Mouse (Mus musculus): ENCODE data around the gene Spef2. TPM values are rescaled to one million over a fixed set of nuclear protein-coding genes. Genes with fewer than 3 reads are reported as not detected.

Spef2 gene
- polyA plus RNA-seq, 1 experiment from 2014 or later: not detected

- Histone ChIP-seq H3K27me3 (ENCODE audit: control insufficient read depth, insufficient read depth, low read length) (no peaks in the 10 kb centered on the region), H3K36me3 (ENCODE audit: control insufficient read depth, insufficient read depth, low read length) (no peaks in the 10 kb centered on the region), H3K4me3 (ENCODE audit: low read depth, low read length) (no peak overlapping the region), H3K4me2 (replicated peaks; ENCODE audit: low read depth, low read length) (no peak overlapping the region), H3K9me3 (ENCODE audit: control insufficient read depth, low read depth, low read length) (no peaks in the 10 kb centered on the region), H3K27ac (ENCODE audit: low read length) (no peak overlapping the region), H3K9ac (replicated peaks; ENCODE audit: low read depth, low read length) (no peak overlapping the region), H3K4me1 (ENCODE audit: control insufficient read depth, insufficient read depth, low read length) (no peaks in the 10 kb centered on the region)
- ATAC-seq (ENCODE audit: insufficient number of reproducible peaks, insufficient read depth, low FRiP score, low read depth): no peak
- 66% methylated on average over 1 of the region's 1 CpGs for WGBS
Observed at GRCm38 (mm10) chr15:9629660-9630059, 119.0 kb downstream of the Spef2 start.

GRCm38 (mm10) chr15:9624619-9625018 is 124.0 kb downstream of the Spef2 start:
- Histone ChIP-seq H3K4me3 (ENCODE audit: low read depth, low read length) (no peak overlapping the region), H3K9me3 (ENCODE audit: control insufficient read depth, low read depth, low read length) (no peaks in the 10 kb centered on the region), H3K27ac (ENCODE audit: low read length) (no peak overlapping the region), H3K4me2 (replicated peaks; ENCODE audit: low read depth, low read length) (no peak overlapping the region), H3K36me3 (ENCODE audit: control insufficient read depth, insufficient read depth, low read length) (no peaks in the 10 kb centered on the region), H3K27me3 (ENCODE audit: control insufficient read depth, insufficient read depth, low read length) (no peaks in the 10 kb centered on the region), H3K4me1 (ENCODE audit: control insufficient read depth, insufficient read depth, low read length) (no peaks in the 10 kb centered on the region), H3K9ac (replicated peaks; ENCODE audit: low read depth, low read length) (no peak overlapping the region)
- 56% methylated on average over 2 of the region's 2 CpGs for WGBS
- no peak for ATAC-seq (ENCODE audit: insufficient number of reproducible peaks, insufficient read depth, low FRiP score, low read depth)

- Histone ChIP-seq H3K9ac (replicated peaks; ENCODE audit: low read depth, low read length) (no peak overlapping the region), H3K4me3 (ENCODE audit: low read depth, low read length) (no peak overlapping the region), H3K27me3 (ENCODE audit: control insufficient read depth, insufficient read depth, low read length) (no peaks in the 10 kb centered on the region), H3K36me3 (ENCODE audit: control insufficient read depth, insufficient read depth, low read length) (no peaks in the 10 kb centered on the region), H3K4me2 (replicated peaks; ENCODE audit: low read depth, low read length) (no peak overlapping the region), H3K9me3 (ENCODE audit: control insufficient read depth, low read depth, low read length) (no peaks in the 10 kb centered on the region), H3K27ac (ENCODE audit: low read length) (no peak overlapping the region), H3K4me1 (ENCODE audit: control insufficient read depth, insufficient read depth, low read length) (no peaks in the 10 kb centered on the region)
- ATAC-seq (ENCODE audit: insufficient number of reproducible peaks, insufficient read depth, low FRiP score, low read depth): no peak
- 62% methylated on average over 4 of the region's 4 CpGs for WGBS
Observed at GRCm38 (mm10) chr15:9608177-9608576, 140.5 kb downstream of the Spef2 start.

GRCm38 (mm10) chr15:9600088-9600455 is 148.6 kb downstream of the Spef2 start:
- H3K4me1 ChIP-seq (ENCODE audit: control insufficient read depth, insufficient read depth, low read length): no peaks in the 10 kb centered on the region
- H3K4me3 ChIP-seq (ENCODE audit: low read depth, low read length): no peak overlapping the region
- WGBS: 86% methylated on average over 6 of the region's 6 CpGs
- no peak for ATAC-seq (ENCODE audit: insufficient number of reproducible peaks, insufficient read depth, low FRiP score, low read depth)
- no peak overlapping the region for H3K27ac ChIP-seq (ENCODE audit: low read length)
- no peaks in the 10 kb centered on the region for H3K27me3 ChIP-seq (ENCODE audit: control insufficient read depth, insufficient read depth, low read length)
- no peaks in the 10 kb centered on the region for H3K9me3 ChIP-seq (ENCODE audit: control insufficient read depth, low read depth, low read length)
- H3K36me3 ChIP-seq (ENCODE audit: control insufficient read depth, insufficient read depth, low read length): no peaks in the 10 kb centered on the region
- no peak overlapping the region for H3K4me2 ChIP-seq (replicated peaks; ENCODE audit: low read depth, low read length)
- H3K9ac ChIP-seq (replicated peaks; ENCODE audit: low read depth, low read length): no peak overlapping the region

GRCm38 (mm10) chr15:9599382-9600087 is 149.1 kb downstream of the Spef2 start:
- Histone ChIP-seq H3K4me3 (ENCODE audit: low read depth, low read length) (no peak overlapping the region), H3K27ac (ENCODE audit: low read length) (no peak overlapping the region), H3K9ac (replicated peaks; ENCODE audit: low read depth, low read length) (no peak overlapping the region), H3K36me3 (ENCODE audit: control insufficient read depth, insufficient read depth, low read length) (no peaks in the 10 kb centered on the region), H3K27me3 (ENCODE audit: control insufficient read depth, insufficient read depth, low read length) (no peaks in the 10 kb centered on the region), H3K4me2 (replicated peaks; ENCODE audit: low read depth, low read length) (no peak overlapping the region), H3K4me1 (ENCODE audit: control insufficient read depth, insufficient read depth, low read length) (no peaks in the 10 kb centered on the region), H3K9me3 (ENCODE audit: control insufficient read depth, low read depth, low read length) (no peaks in the 10 kb centered on the region)
- WGBS: 68% methylated on average over 12 of the region's 12 CpGs
- ATAC-seq (ENCODE audit: insufficient number of reproducible peaks, insufficient read depth, low FRiP score, low read depth): no peak

GRCm38 (mm10) chr15:9596298-9597060 is 152.2 kb downstream of the Spef2 start:
- Histone ChIP-seq H3K27ac (ENCODE audit: low read length) (no peak overlapping the region), H3K4me2 (replicated peaks; ENCODE audit: low read depth, low read length) (no peak overlapping the region), H3K27me3 (ENCODE audit: control insufficient read depth, insufficient read depth, low read length) (no peaks in the 10 kb centered on the region), H3K36me3 (ENCODE audit: control insufficient read depth, insufficient read depth, low read length) (no peaks in the 10 kb centered on the region), H3K4me1 (ENCODE audit: control insufficient read depth, insufficient read depth, low read length) (no peaks in the 10 kb centered on the region), H3K4me3 (ENCODE audit: low read depth, low read length) (no peak overlapping the region), H3K9ac (replicated peaks; ENCODE audit: low read depth, low read length) (no peak overlapping the region), H3K9me3 (ENCODE audit: control insufficient read depth, low read depth, low read length) (no peaks in the 10 kb centered on the region)
- no peak for ATAC-seq (ENCODE audit: insufficient number of reproducible peaks, insufficient read depth, low FRiP score, low read depth)
- WGBS: 86% methylated on average over 6 of the region's 6 CpGs

GRCm38 (mm10) chr15:9589939-9590338 is 158.7 kb downstream of the Spef2 start:
- H3K27me3 ChIP-seq (ENCODE audit: control insufficient read depth, insufficient read depth, low read length): no peaks in the 10 kb centered on the region
- H3K9me3 ChIP-seq (ENCODE audit: control insufficient read depth, low read depth, low read length): no peaks in the 10 kb centered on the region
- H3K36me3 ChIP-seq (ENCODE audit: control insufficient read depth, insufficient read depth, low read length): no peaks in the 10 kb centered on the region
- no peaks in the 10 kb centered on the region for H3K4me1 ChIP-seq (ENCODE audit: control insufficient read depth, insufficient read depth, low read length)
- no peak overlapping the region for H3K4me3 ChIP-seq (ENCODE audit: low read depth, low read length)
- no peak for ATAC-seq (ENCODE audit: insufficient number of reproducible peaks, insufficient read depth, low FRiP score, low read depth)
- no peak overlapping the region for H3K27ac ChIP-seq (ENCODE audit: low read length)
- H3K9ac ChIP-seq (replicated peaks; ENCODE audit: low read depth, low read length): no peak overlapping the region
- no peak overlapping the region for H3K4me2 ChIP-seq (replicated peaks; ENCODE audit: low read depth, low read length)
- WGBS: 83% methylated on average over 4 of the region's 4 CpGs

- H3K27me3 ChIP-seq (ENCODE audit: control insufficient read depth, insufficient read depth, low read length): no peaks in the 10 kb centered on the region
Observed at GRCm38 (mm10) chr15:9580470-9581280, 168.0 kb downstream of the Spef2 start.

More at GRCm38 (mm10) chr15:9580470-9581280, 168.0 kb downstream of the Spef2 start:
- Histone ChIP-seq H3K27ac (ENCODE audit: low read length) (no peak overlapping the region), H3K9ac (replicated peaks; ENCODE audit: low read depth, low read length) (no peak overlapping the region), H3K9me3 (ENCODE audit: control insufficient read depth, low read depth, low read length) (no peaks in the 10 kb centered on the region), H3K4me3 (ENCODE audit: low read depth, low read length) (no peak overlapping the region), H3K4me2 (replicated peaks; ENCODE audit: low read depth, low read length) (no peak overlapping the region), H3K36me3 (ENCODE audit: control insufficient read depth, insufficient read depth, low read length) (no peaks in the 10 kb centered on the region), H3K4me1 (ENCODE audit: control insufficient read depth, insufficient read depth, low read length) (no peaks in the 10 kb centered on the region)
- no peak for ATAC-seq (ENCODE audit: insufficient number of reproducible peaks, insufficient read depth, low FRiP score, low read depth)
- WGBS: 55% methylated on average over 11 of the region's 11 CpGs
